Mouse (Mus musculus): Measurements from ENCODE around the gene Rnf182. TPM values are rescaled to one million over a fixed set of nuclear protein-coding genes. Genes with fewer than 3 reads are reported as not detected.

Gene Rnf182
- polyA plus RNA-seq, 1 experiment from 2014 or later: 3.7 TPM

DNA sequence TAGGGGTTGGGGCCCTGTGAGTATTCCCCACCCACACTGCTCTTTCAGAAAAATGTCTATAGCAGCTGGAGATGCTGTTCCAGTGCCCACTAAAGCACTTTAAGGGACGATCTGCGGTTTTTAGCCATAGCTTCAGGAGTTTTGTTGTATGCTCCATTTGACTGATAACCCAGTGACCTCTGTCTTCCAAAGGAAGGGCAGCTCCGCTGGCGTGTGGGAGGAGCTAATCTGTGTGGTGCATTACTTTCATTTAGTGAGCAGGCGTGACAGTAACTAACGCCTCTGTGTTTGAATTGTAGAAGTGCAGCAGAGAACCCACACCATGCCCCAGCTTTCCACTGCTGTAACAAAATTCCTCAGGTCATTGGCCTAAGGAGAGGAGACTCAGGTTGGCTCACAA is 38.6 kb downstream of the Rnf182 start:
- H3K9ac ChIP-seq (replicated peaks; ENCODE audit: low read depth, low read length): no peak overlapping the region
- no peak overlapping the region for H3K27ac ChIP-seq (ENCODE audit: low read length)
- no peaks in the 10 kb centered on the region for H3K4me1 ChIP-seq (ENCODE audit: control insufficient read depth, insufficient read depth, low read length)
- no peak overlapping the region for H3K4me3 ChIP-seq (ENCODE audit: low read depth, low read length)
- no peaks in the 10 kb centered on the region for H3K27me3 ChIP-seq (ENCODE audit: control insufficient read depth, insufficient read depth, low read length)
- H3K9me3 ChIP-seq (ENCODE audit: control insufficient read depth, low read depth, low read length): no peaks in the 10 kb centered on the region
- WGBS: 26% methylated on average over 6 of the region's 6 CpGs
- ATAC-seq (ENCODE audit: insufficient number of reproducible peaks, insufficient read depth, low FRiP score, low read depth): no peak
- no peaks in the 10 kb centered on the region for H3K36me3 ChIP-seq (ENCODE audit: control insufficient read depth, insufficient read depth, low read length)
- no peak overlapping the region for H3K4me2 ChIP-seq (replicated peaks; ENCODE audit: low read depth, low read length)

GRCm38 (mm10) chr13:43663225-43663624 is 47.7 kb downstream of the Rnf182 start:
- Histone ChIP-seq H3K27me3 (ENCODE audit: control insufficient read depth, insufficient read depth, low read length) (no peaks in the 10 kb centered on the region), H3K9me3 (ENCODE audit: control insufficient read depth, low read depth, low read length) (no peaks in the 10 kb centered on the region), H3K4me3 (ENCODE audit: low read depth, low read length) (no peak overlapping the region), H3K4me2 (replicated peaks; ENCODE audit: low read depth, low read length) (no peak overlapping the region), H3K36me3 (ENCODE audit: control insufficient read depth, insufficient read depth, low read length) (no peaks in the 10 kb centered on the region), H3K4me1 (ENCODE audit: control insufficient read depth, insufficient read depth, low read length) (no peaks in the 10 kb centered on the region), H3K9ac (replicated peaks; ENCODE audit: low read depth, low read length) (no peak overlapping the region), H3K27ac (ENCODE audit: low read length) (no peak overlapping the region)
- WGBS: 92% methylated on average over 4 of the region's 4 CpGs
- no peak for ATAC-seq (ENCODE audit: insufficient number of reproducible peaks, insufficient read depth, low FRiP score, low read depth)

- Histone ChIP-seq H3K9ac (replicated peaks; ENCODE audit: low read depth, low read length) (no peak overlapping the region), H3K27me3 (ENCODE audit: control insufficient read depth, insufficient read depth, low read length) (no peaks in the 10 kb centered on the region), H3K27ac (ENCODE audit: low read length) (no peak overlapping the region), H3K4me2 (replicated peaks; ENCODE audit: low read depth, low read length) (no peak overlapping the region), H3K9me3 (ENCODE audit: control insufficient read depth, low read depth, low read length) (no peaks in the 10 kb centered on the region), H3K4me1 (ENCODE audit: control insufficient read depth, insufficient read depth, low read length) (no peaks in the 10 kb centered on the region), H3K4me3 (ENCODE audit: low read depth, low read length) (no peak overlapping the region), H3K36me3 (ENCODE audit: control insufficient read depth, insufficient read depth, low read length) (no peaks in the 10 kb centered on the region)
- WGBS: 92% methylated on average over 12 of the region's 12 CpGs
- ATAC-seq (ENCODE audit: insufficient number of reproducible peaks, insufficient read depth, low FRiP score, low read depth): no peak
These were observed 50.6 kb downstream of the Rnf182 start for GRCm38 (mm10) chr13:43666130-43666529.

DNA sequence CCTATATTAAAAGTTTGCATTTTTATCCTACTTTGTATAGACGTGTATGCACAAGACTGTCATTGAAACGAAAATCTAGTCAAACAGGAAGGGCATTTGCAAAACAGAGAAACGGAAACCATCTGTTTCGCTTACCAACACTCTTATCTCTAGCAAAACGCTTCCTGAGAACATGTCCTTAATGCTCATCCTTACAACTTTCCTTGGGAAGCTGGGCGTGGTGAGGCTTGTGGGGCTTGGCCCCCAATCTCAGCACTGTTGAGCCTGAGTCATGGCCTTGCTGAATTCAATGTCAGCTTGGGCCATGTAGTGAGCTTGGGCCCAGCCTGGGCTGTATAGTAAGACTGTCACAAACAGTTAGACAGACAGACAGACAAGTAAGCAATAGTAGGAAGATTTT is 51.4 kb downstream of the Rnf182 start:
- Histone ChIP-seq H3K4me1 (ENCODE audit: control insufficient read depth, insufficient read depth, low read length) (no peaks in the 10 kb centered on the region), H3K4me3 (ENCODE audit: low read depth, low read length) (no peak overlapping the region), H3K27ac (ENCODE audit: low read length) (no peak overlapping the region), H3K36me3 (ENCODE audit: control insufficient read depth, insufficient read depth, low read length) (no peaks in the 10 kb centered on the region), H3K9me3 (ENCODE audit: control insufficient read depth, low read depth, low read length) (no peaks in the 10 kb centered on the region), H3K4me2 (replicated peaks; ENCODE audit: low read depth, low read length) (no peak overlapping the region), H3K27me3 (ENCODE audit: control insufficient read depth, insufficient read depth, low read length) (no peaks in the 10 kb centered on the region), H3K9ac (replicated peaks; ENCODE audit: low read depth, low read length) (no peak overlapping the region)
- WGBS: 53% methylated on average over 6 of the region's 6 CpGs
- ATAC-seq (ENCODE audit: insufficient number of reproducible peaks, insufficient read depth, low FRiP score, low read depth): no peak

DNA sequence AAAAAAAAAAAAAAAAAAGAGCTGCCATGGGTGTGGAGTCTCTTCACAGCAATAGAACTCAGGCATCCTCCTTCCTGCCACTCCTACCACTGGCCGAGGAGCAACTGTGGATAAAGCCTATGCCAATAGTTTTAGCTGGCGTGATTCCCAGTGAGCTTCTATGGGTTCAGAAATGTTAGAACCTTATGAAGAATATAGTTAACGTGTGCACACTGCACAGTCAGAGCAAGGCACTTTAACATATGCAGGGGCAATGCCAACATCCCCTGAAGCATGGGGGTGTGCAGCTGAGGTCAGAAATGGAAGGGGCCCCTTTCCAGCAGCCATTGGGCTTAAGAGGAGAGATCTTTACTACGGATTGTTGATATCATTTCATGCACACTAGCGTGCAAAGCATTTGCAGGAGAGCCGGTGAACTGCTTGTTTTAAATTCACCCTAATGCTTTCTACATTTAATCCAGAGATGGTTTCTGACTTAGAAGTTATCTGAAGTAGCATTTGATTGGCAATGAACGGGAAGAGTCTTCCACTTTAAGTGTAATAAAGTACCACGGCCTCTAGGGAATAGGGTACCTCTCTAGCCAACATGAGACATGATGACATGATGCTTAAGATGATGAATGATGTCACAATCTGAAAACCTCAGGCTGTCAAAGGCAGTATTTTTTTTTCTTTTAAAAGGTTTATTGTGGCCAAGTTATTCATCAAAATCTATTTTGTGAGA is 61.8 kb downstream of the Rnf182 start:
- H3K27me3 ChIP-seq (ENCODE audit: control insufficient read depth, insufficient read depth, low read length): no peaks in the 10 kb centered on the region
- H3K9ac ChIP-seq (replicated peaks; ENCODE audit: low read depth, low read length): no peak overlapping the region
- H3K36me3 ChIP-seq (ENCODE audit: control insufficient read depth, insufficient read depth, low read length): no peaks in the 10 kb centered on the region
- no peak overlapping the region for H3K27ac ChIP-seq (ENCODE audit: low read length)
- no peak overlapping the region for H3K4me2 ChIP-seq (replicated peaks; ENCODE audit: low read depth, low read length)
- no peaks in the 10 kb centered on the region for H3K4me1 ChIP-seq (ENCODE audit: control insufficient read depth, insufficient read depth, low read length)
- no peaks in the 10 kb centered on the region for H3K9me3 ChIP-seq (ENCODE audit: control insufficient read depth, low read depth, low read length)
- no peak for ATAC-seq (ENCODE audit: insufficient number of reproducible peaks, insufficient read depth, low FRiP score, low read depth)
- H3K4me3 ChIP-seq (ENCODE audit: low read depth, low read length): no peak overlapping the region
- WGBS: 69% methylated on average over 8 of the region's 8 CpGs

DNA sequence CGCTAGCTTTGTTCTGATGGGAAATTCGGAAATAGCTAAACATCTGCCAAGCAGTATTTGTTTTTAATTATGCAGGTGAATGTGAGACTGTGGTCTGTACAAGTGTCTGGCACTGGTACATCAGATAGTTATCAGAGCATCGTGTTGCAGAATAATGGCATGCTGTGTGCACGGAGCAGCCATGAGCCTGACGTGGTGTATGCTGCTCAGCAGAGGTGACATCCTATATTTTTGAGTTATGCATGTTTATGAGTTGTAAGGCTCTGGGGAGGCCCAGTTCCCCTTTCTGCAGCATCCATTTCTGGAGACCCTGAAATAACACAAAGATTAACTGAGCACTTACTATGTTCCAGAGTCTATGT is 62.4 kb downstream of the Rnf182 start:
- Histone ChIP-seq H3K9me3 (ENCODE audit: control insufficient read depth, low read depth, low read length) (no peaks in the 10 kb centered on the region), H3K27me3 (ENCODE audit: control insufficient read depth, insufficient read depth, low read length) (no peaks in the 10 kb centered on the region), H3K27ac (ENCODE audit: low read length) (no peak overlapping the region), H3K4me3 (ENCODE audit: low read depth, low read length) (no peak overlapping the region), H3K9ac (replicated peaks; ENCODE audit: low read depth, low read length) (no peak overlapping the region), H3K4me2 (replicated peaks; ENCODE audit: low read depth, low read length) (no peak overlapping the region), H3K4me1 (ENCODE audit: control insufficient read depth, insufficient read depth, low read length) (no peaks in the 10 kb centered on the region), H3K36me3 (ENCODE audit: control insufficient read depth, insufficient read depth, low read length) (no peaks in the 10 kb centered on the region)
- WGBS: 76% methylated on average over 5 of the region's 5 CpGs
- no peak for ATAC-seq (ENCODE audit: insufficient number of reproducible peaks, insufficient read depth, low FRiP score, low read depth)

- peaks cover 8% of the 10 kb centered on the region; the same call in 1 of the 2 replicates for H3K4me1 ChIP-seq (ENCODE audit: control insufficient read depth, insufficient read depth, low read length)
- ATAC-seq (ENCODE audit: insufficient number of reproducible peaks, insufficient read depth, low FRiP score, low read depth): no peak; the same call in 1 of the 2 replicates
- H3K27me3 ChIP-seq (ENCODE audit: control insufficient read depth, insufficient read depth, low read length): no peaks in the 10 kb centered on the region
- H3K4me2 ChIP-seq (replicated peaks; ENCODE audit: low read depth, low read length): no peak overlapping the region
- no peaks in the 10 kb centered on the region for H3K36me3 ChIP-seq (ENCODE audit: control insufficient read depth, insufficient read depth, low read length)
- H3K27ac ChIP-seq (ENCODE audit: low read length): 0 out of 2 replicates have a peak overlapping the region, but pooled peaks have one; percentile 44
- no peaks in the 10 kb centered on the region for H3K9me3 ChIP-seq (ENCODE audit: control insufficient read depth, low read depth, low read length)
- WGBS: 37% methylated on average over 8 of the region's 8 CpGs
- no peak overlapping the region for H3K4me3 ChIP-seq (ENCODE audit: low read depth, low read length)
- H3K9ac ChIP-seq (replicated peaks; ENCODE audit: low read depth, low read length): no peak overlapping the region
These were observed 69.0 kb downstream of the Rnf182 start for GRCm38 (mm10) chr13:43684499-43684994.

- ATAC-seq (ENCODE audit: insufficient number of reproducible peaks, insufficient read depth, low FRiP score, low read depth): no peak
- WGBS: 85% methylated on average over 10 of the region's 10 CpGs
- Histone ChIP-seq H3K4me1 (ENCODE audit: control insufficient read depth, insufficient read depth, low read length) (peaks cover 8% of the 10 kb centered on the region; the same call in 1 of the 2 replicates), H3K4me3 (ENCODE audit: low read depth, low read length) (no peak overlapping the region), H3K36me3 (ENCODE audit: control insufficient read depth, insufficient read depth, low read length) (no peaks in the 10 kb centered on the region), H3K27ac (ENCODE audit: low read length) (no peak overlapping the region), H3K9ac (replicated peaks; ENCODE audit: low read depth, low read length) (no peak overlapping the region), H3K9me3 (ENCODE audit: control insufficient read depth, low read depth, low read length) (no peaks in the 10 kb centered on the region), H3K4me2 (replicated peaks; ENCODE audit: low read depth, low read length) (no peak overlapping the region), H3K27me3 (ENCODE audit: control insufficient read depth, insufficient read depth, low read length) (no peaks in the 10 kb centered on the region)
These were observed 72.6 kb downstream of the Rnf182 start for GRCm38 (mm10) chr13:43688065-43688464.

DNA sequence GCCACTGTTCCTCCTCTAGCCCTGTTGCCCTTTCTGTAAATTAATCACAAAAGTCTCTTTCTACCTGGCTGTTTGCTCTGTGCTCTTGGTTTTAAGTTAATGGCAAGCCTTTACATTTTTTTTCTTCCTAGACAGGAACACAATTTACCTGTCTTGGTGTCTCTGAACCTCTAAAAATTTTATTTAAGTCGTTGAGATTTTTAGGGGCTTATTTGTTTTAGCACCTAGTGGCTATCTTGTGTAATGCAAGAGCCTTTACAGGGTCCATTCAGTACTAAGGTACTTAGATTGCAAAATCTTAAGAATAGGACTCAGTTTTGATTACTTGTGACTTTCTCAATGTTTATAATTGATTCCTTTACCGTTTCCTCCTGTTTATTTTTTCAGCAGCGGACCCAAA is 76.2 kb downstream of the Rnf182 start:
- ATAC-seq (ENCODE audit: insufficient number of reproducible peaks, insufficient read depth, low FRiP score, low read depth): no peak
- H3K36me3 ChIP-seq (ENCODE audit: control insufficient read depth, insufficient read depth, low read length): no peaks in the 10 kb centered on the region
- H3K27ac ChIP-seq (ENCODE audit: low read length): no peak overlapping the region
- H3K4me2 ChIP-seq (replicated peaks; ENCODE audit: low read depth, low read length): no peak overlapping the region
- H3K9ac ChIP-seq (replicated peaks; ENCODE audit: low read depth, low read length): no peak overlapping the region
- H3K9me3 ChIP-seq (ENCODE audit: control insufficient read depth, low read depth, low read length): no peaks in the 10 kb centered on the region
- H3K4me1 ChIP-seq (ENCODE audit: control insufficient read depth, insufficient read depth, low read length): no peaks in the 10 kb centered on the region
- H3K27me3 ChIP-seq (ENCODE audit: control insufficient read depth, insufficient read depth, low read length): no peaks in the 10 kb centered on the region
- WGBS: 53% methylated on average over 3 of the region's 3 CpGs
- no peak overlapping the region for H3K4me3 ChIP-seq (ENCODE audit: low read depth, low read length)
